Mouse (Mus musculus) ES-E14 (cell line): ENCODE measurements at regions not wholly inside any gene's neighbourhood (a gene's known extent, or its start where the extent isn't known, plus 50 kb on each side); places are given as distances from the start of the nearest gene placed in this dataset.

Experiments
- CHD2 ChIP-seq: IDR thresholded peaks from 2 replicates; pipeline ENCODE4 v1.6.1; 2014; ENCODE audit warnings: mild to moderate bottlenecking, low read depth, low read length, inconsistent platforms
- HCFC1 ChIP-seq: IDR thresholded peaks from 2 replicates; pipeline ENCODE4 v1.6.1; 2012; ENCODE audit warnings: low read length, inconsistent platforms, borderline replicate concordance; ENCODE audit not compliant: insufficient read depth
- MAFK ChIP-seq: IDR thresholded peaks from 2 replicates; pipeline ENCODE4 v1.6.1; 2014; ENCODE audit warnings: mild to moderate bottlenecking, low read depth, low read length, inconsistent platforms; ENCODE audit not compliant: insufficient read depth
- ZC3H11A ChIP-seq: IDR thresholded peaks from 2 replicates; pipeline ENCODE4 v1.6.1; 2012; ENCODE audit warnings: low read depth, mild to moderate bottlenecking, inconsistent platforms, low read length, borderline replicate concordance
- ZNF384 ChIP-seq: IDR thresholded peaks from 2 replicates; pipeline ENCODE4 v1.6.1; 2012; ENCODE audit warnings: low read depth, low read length, inconsistent platforms

GRCm38 (mm10) chr7:110705311-110706000 lies 62.5 kb upstream of the Ampd3 start:
- TF ChIP-seq HCFC1 (no peak), MAFK (no peak), ZC3H11A (no peak), ZNF384 (no peak), CHD2 (no peak)
